Mouse (Mus musculus) MN1 (cell line): ENCODE data around the gene Pfkfb4.
A peak's percentile ranks its signal among the peaks of the same experiment; 100 is the strongest.

Experiments used
- DNase-seq: peaks from one replicate; pipeline ENCODE4 v3.0.0-alpha.2; 2016; ENCODE audit warnings: low spot score

Gene Pfkfb4

DNA sequence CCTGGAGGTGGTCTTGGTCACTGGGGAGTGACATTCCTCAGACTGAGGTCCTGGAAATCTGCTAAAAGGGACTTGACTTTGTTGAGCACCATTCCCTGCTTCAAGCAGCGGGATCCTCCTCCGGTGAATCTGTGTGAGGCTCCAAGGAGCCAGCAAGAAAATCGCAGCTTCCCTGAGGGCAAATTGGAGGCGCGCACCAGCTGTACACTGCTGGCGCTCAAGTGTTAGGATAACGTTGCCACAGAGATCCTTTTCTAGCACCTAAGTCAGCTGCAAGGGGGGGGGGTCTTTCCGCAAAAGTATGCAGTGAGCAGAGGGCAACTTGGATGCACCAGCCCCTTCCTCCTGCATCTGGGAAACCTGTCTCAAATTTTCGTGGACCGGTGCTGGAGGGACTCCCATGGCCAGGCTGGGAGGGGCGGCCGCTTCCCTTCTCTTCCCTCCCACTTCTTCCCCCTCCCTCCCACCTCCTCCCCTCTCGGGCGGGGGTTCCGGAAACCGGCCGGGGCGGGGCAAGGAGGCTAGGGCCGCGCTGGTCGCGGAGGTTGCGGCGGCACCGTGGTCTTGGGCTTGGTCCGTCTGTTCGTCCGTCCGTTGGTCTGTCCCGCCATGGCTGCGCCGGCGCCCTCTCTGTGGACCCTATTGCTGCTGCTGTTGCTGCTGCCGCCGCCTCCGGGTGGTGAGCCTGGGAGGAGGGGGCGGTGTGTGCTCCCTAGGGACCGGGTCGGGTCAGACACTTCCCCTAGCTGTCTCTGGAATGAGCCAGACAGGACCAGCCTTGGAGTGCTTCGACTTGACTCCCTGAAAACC, 46.7 kb downstream of the Pfkfb4 start, which contains the start of gene Shisa5:
TSS of gene Shisa5 (plus strand) at position 480 of the 810 bp plus-strand sequence.
- peak; percentile 75 for DNase-seq

DNA sequence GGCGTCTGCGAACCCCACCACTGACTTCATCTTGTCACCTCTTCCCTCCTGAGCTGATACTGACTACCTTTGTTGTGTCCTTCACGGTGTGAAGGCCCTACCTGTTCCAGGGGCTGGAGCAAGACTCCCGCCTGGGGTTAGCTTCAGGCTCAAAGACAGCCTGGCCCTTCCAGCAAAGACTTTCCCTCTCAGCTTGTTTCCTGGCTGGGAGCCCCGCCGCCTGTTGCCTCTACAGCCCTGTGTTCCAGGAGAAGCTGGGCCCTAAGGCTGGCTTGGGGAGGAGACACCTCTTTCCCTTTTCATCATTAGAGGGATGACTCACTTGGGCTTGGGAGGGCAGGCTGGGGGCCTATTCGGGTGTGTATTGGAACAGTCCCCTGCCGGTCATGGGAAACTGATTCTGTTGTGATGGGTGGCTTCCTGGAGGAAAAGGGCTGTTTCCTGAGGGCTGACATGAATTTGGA, 47.4 kb downstream of the Pfkfb4 start:
- peak; percentile 35 for DNase-seq

DNA sequence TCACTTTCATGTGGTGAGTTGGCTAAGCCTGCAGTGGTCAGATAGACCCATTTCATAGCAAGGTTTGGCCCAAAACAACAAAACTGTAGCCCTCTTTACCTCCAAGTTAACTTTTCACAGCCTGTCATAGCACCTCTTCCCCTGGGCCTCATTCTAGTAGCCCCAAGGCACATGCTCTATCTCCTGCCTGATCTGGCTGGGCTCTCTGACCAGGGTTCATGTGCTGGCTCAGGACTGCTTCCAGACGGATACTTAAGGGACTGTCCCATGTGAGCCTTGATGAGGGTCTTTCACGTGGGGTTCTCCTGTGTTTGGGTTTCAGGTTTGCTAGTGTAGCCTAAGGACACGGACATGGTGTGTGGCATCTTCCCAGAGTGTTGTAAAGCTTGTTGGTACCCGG, 48.1 kb downstream of the Pfkfb4 start:
- DNase-seq = no peak

DNA sequence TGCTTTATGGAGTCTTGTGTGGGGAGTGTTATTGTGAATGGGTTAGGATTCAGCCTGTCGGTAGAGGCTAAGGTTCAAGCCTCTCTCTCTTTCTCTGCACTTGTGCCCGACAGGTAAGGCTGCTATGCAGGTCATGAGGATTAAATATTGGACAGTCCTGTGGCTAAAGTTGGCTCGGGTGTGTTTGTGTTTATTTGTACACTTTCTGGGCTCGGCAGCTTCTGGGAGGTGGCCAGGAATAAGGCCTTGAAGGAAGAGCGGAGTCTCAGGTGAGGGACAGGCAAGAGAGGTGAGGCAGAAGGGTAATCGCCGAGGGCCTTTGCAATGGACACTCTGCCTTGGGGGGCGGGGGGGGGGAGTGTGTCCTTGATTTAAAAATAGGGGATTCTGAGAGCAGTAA, 48.6 kb downstream of the Pfkfb4 start:
- DNase-seq = no peak

DNA sequence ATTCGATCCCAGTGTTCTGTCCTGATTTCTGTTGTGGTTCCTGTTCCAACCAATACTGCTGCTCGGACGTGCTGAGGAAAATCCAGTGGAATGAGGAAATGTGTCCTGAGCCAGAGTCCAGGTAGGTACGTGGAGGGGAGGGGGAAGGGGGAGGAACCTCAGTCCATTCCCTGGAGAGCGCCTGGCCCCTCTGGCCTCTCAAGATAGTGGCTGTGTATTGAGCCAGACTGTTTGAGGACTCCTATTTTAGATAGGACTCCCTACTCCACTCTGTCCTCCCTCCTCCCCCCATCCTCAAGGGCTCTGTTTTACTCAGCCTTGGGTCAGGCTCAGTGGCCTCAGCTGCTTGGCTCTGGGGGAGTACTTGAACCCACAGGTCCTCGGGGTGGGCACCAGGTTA, 49.3 kb downstream of the Pfkfb4 start:
- DNase-seq = no peak

DNA sequence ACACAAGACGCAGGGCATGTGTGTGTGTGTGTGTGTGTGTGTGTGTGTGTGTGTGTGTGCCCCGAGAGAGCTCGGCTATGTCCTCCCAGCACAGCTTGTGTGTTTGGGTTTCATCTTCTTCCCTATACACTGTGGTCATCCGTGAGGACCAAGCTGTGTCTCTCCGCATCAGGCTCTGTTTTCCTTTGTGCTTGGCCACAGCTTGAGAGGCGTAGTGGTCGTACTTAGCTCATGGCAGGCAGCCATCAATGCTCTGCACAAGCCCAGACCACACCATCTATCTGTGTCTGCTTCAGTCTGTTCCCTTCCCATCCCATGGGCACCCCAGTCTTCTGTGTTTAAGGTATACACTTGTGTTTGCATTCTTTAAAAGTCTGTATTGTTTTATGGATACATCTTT, 49.8 kb downstream of the Pfkfb4 start:
- DNase-seq = no peak

DNA sequence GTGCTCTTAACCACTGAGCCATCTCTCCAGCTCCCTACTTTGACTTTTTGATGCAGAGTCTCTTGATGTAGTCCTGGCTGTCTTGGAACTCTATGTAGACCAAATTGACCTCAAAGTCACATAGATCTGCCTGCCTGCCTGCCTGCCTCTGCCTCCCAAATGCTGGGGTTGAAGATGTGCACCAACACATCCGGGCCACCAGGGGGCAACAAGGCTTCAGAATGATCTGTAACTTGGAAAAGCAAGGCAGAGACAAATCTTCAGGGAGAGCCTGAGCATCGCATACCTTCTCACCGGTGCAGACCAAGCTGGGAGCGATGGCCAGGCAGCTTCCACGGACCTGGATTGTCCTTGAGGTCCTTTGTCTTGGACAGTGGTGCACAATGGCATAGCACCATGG, 54.7 kb downstream of the Pfkfb4 start:
- peak; percentile 57 for DNase-seq

DNA sequence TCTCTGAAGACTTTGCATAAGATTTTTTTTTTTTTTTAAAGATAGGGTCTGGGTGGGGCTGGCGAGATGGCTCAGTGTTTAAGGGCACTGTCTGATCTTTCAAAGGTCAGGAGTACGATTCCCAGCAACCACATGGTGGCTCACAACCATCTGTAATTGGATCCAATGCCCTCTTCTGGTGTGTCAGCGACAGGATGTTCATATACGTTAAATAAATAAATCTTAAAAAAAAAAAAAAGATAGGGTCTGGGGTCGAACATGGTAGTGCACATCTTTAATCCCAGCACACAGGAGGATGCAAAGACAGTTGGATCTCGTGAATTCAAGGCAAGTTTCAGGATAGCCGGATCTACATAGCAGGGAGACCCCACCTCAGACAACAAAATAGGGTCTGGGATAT, 57.7 kb downstream of the Pfkfb4 start:
- DNase-seq = no peak

DNA sequence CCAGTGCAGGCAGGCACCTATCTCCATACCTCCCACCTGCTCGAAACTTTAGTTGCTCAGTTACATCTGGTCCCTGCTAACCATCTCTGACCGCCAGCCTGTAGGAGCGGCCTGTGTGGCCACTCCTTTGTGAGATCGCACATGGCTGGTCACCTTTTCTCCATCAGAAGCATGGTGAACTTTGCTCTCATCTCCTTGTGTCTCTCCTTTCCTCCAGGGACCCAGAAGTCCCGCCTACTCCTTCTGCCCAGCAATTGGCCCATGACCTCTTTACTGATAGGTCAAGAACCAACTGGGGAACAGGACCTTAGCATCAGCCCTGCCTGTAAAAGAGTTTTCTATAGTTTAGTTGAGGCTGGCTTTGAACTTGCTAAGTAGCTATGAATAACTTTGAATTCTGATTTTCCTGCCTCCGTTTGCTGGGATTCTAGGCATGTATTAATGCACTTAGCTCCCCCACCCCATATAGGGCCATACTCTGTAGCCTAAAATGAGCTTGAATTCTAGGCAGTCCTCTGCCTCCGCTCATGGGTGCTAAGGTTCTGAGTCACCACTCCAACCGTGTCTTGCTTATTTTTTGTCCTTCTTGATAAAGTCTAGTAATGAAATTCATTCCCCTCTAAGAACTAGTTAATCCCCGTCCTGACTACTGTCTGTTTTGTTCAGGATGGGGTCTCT, 58.6 kb downstream of the Pfkfb4 start:
- no peak for DNase-seq

DNA sequence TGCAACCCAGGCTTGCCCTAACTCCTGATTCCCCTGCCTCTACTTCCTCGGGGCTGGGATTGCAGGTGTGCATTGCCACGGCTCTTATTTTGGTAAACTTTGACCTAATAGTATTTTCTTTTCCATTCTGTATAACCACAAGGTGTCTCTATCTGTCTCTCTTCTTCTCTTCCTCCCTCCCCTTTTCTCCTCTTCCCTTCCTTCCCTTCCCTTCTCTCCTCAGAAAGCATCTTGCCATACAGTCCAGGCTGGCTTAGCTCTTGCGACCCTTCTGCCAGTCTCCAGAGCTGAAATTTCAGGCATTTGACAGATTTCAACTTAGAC, 59.1 kb downstream of the Pfkfb4 start:
- no peak for DNase-seq

DNA sequence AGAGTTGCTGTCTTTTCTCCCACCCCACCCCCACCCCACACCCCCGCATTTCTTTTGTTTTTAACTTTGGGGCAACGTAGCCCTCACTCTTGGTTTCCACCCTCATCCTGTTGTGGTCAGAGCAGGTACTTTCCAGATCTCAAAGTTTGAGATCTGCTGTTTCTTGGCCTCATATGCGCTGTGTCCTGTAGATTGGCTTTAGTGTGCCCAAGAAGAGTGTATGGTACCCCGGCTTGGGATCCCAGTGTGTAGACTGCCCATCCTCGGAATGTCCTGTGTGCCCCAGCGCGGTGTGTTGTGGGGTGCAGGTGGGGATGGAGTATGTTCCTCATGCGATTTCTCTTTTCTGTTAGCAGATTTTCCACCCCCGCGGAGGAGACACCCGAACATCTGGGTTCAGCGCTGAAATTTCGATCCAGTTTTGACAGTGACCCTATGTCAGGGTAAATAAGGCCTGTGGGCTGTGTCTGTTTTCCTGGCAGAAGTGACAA, 59.5 kb downstream of the Pfkfb4 start:
- no peak for DNase-seq

DNA sequence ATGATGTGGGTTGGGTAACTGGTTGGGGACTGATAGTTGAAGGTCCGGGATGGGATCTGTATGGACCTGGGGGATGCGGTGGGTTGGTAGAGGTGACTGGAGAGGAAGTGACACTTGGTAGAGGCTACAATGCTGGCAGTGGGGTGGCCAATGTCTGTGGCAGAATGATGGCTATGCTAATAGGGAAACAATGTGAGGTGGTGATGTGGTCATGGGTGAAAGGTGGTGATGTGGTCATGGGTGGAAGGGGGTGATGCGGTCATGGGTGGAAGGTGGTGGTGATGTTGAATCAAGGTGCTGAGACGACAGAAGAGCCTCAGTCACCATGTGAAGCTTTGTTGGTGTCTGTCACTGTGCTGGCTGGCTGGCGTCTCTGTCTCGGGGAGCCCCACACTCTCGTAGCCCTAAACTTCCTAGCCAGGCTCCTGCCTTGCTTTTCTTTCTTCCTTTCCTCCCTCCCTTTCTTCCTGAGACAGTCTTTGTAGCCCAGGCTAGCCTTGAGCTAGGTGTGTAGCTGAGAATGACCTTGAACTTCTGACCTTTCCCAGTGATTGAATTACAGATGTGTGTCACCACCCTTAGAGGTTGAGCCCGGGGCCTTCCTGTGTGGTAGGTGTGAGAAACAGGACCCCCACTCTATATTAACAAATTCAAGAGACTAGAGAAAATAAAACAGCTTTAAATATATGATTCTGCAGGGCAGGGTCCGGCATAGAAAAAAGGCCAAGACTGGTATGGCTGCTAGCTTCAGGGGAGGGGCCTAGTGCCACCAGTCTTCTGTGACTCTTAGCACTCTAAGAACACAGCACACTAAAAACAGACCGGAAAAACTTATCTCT, 60.3 kb downstream of the Pfkfb4 start:
- no peak for DNase-seq

DNA sequence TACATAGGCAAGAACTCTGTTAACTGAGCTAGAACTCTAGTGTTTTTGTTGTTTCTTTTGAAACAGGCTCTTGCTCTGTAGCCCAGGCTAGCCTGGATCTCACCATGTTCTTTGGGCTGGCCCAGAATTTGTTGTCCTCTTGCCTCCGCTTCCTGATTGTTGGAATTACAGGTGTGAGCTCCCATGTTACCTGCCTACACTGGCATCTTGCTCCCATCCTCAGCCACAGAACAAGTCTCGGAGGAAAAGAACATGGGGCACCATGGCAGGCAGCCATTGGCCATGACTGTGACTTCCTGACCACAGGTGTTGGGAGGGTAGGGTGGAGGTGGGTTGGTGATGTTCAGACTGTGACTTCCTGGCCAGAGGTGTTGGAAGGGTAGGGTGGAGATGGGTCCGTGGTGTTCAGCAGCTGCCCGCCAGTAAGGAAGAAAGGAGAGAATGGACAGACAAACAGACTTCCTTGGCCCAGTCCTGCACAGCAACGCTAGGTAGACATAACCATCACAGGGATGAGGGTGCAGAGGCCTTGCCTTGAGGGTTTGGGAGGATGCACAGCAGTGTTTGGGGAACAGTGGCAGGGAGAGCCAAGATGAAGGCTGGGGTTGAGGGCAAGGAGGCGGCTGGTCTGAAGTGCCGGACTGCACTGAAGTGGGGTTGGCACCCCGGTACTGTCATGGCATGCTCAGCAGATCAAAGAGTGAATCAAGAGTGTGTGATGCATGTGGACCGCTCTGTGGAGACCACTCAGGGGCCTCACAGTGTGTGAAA, 61.1 kb downstream of the Pfkfb4 start:
- DNase-seq = no peak

DNA sequence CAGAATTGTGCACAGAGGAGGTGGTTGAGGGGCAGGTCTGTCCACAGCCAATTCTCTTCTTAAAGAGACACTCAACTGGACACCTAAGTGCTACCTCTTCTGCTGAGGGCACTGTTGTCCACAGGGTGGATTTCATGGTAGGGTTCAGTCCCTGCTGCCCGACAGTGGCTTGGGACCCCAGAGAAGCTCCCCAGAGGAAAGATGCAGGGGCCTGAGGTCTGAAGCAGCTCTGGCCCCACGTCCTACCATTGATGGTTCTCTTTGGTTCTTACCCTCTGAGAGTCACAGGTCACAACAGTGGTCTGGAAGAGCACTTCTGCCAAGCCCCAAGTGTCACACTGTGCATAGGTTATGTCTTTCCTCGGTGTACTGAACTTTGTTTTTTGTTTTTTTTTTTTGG, 61.8 kb downstream of the Pfkfb4 start:
- no peak for DNase-seq

DNA sequence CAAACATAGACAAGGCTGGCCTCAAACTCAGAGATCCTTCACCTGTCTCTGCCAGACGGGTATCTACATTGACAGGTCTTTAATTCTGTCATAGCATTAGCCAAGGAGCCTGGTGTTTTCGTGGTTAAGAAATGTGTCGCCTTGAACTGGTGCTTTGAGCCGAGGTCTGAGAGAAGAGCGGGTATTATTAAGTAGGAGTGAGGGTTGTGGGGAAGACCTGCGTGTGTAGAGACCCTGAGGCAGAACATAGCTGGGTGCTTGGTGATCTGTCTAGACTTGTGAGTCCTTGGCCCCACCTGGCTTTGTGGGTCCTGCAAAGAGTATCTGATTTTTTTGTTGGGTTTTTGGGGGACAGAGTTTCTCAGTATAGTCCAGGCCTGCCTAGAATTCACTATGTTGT, 62.3 kb downstream of the Pfkfb4 start:
- DNase-seq = no peak

DNA sequence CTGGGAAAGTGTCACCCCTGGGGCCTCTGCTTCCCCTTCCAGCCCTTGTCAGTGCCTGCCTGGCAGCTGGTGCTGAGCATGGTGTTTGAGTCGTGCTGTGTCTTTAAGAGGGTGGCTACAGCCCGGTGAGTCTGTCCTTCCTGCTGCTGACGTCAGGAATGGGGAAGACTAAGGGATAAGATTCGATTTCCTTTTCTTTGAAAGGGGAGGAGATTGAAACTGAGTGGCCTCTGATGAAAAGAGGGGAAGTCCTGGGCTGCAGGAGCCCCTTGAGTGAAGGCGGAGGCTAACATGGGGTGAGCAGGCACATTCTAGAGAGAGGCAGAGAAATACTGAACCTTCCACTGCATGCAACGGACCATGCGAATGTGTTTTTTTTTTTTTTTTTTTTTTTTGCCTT, 63.1 kb downstream of the Pfkfb4 start:
- DNase-seq = peak; percentile 62

DNA sequence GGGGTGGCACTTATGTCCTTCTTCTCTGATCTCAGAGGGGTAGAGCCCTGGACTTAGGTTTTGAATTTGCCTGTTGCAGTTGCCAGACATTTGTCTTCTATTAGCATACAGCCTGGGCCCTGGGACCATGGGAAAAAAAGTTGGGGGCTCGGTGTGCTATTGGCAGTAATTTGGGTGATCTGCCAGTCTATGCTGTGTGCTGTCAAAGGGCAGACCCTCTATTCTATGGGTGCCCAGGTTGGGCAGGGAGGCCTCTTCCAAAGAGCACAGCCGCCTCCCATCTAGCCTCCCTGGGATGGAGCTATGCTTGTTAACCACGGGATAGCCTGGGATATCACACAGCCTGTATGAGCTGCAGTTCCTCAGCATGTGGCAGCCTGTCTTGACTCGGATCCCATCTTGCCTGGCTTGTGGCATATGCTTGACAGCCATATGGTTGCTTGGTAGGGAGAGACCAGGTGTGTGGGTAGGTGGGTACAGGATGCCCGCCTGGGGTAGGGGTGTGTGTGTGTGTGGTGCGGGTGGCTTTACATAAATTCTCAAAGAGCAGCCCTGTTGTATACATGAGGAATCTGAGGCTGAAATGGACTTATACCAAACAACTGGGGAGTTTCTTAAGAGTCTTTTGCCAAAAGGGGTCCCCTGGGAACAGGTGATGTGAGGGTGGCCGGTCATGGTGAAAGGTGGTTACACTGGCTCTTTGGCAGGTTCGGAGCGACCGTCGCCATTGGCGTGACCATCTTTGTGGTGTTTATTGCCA, 63.9 kb downstream of the Pfkfb4 start:
- DNase-seq = no peak

DNA sequence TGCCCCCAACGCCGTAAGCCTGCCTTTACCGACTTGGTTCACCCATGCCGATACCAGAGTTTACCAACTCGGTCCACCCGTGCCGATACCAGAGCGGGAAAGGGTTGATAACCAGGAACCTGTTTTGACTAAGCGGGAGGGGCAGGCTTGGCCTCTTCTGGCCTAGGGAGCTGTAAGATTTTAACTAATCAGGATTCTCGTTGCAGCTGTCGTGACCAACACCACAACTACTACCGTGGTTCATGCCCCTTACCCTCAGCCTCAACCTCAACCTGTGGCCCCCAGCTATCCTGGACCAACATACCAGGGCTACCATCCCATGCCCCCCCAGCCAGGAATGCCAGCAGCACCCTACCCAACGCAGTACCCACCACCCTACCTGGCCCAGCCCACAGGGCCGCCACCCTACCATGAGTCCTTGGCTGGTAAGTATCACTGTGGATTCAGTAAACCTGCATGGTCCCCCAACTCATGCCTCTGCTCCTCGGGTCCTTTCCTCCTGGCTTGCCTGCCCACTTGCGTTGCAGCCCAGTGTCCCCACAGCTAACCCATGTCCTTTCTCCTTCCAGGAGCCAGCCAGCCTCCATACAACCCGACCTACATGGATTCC, 64.6 kb downstream of the Pfkfb4 start:
- DNase-seq = no peak

DNA sequence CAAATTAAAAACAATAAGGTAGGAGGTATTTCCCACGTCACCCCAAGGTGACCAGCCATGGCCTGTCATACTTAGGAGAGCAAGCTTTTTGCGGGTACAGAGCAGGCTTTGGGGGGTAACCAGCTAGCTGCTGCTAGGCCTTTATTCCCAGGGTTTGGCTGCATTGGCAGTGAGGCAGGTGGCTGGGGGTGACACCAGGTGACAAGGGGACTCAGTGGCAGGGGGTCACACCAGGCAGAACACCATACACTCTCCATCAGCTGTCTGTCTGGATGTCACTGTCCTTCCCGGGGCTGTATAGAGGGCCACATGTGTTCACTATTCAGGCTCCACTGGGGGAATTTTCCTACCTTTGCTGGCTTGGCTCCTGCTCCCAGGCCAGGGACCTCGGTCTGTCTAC, 65.3 kb downstream of the Pfkfb4 start:
- no peak for DNase-seq

DNA sequence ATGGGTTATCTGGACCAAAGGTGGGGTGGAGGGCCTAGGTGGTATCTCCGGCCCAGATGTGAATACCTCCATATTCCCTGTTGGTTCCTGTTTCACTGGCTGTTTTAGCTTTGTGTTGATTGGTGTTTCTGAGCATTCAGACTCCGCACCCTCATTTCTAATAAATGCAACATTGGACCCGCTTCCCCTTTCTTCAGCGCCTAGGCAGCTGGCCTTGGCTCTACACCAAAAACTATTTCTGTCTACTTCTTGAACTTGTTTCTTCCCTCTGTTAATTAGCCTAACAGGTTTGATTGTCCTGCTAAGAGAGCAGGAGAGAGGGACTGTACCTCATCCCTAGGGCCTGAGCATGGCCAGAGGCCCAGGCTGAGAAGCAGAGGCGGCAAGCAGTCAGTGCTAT, 66.0 kb downstream of the Pfkfb4 start:
- DNase-seq = no peak
